Mouse (Mus musculus): Measurements from ENCODE around the gene S100a16.

Gene S100a16

DNA sequence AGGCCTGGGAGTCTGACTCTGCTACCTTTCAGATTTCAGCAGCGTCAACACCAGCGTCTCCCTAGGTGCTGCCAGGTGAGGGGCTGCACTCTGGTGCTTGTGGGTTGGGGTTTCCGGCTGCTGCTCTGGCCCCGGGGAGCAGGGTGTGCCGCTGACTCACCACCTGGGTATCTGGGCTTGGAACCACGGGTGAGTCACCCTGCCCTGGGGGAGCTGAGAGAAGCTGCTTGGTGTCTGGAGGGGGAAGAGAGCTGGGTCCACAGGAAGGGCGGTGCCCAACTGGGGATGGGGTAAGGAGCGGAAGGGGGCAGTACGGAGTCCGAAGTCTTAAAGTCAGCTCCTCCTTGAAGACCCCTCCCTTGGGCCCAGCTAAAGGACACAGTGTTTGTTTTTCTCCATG, 49.9 kb downstream of the S100a16 start:
- DNase-seq, result peak; percentile 26

DNA sequence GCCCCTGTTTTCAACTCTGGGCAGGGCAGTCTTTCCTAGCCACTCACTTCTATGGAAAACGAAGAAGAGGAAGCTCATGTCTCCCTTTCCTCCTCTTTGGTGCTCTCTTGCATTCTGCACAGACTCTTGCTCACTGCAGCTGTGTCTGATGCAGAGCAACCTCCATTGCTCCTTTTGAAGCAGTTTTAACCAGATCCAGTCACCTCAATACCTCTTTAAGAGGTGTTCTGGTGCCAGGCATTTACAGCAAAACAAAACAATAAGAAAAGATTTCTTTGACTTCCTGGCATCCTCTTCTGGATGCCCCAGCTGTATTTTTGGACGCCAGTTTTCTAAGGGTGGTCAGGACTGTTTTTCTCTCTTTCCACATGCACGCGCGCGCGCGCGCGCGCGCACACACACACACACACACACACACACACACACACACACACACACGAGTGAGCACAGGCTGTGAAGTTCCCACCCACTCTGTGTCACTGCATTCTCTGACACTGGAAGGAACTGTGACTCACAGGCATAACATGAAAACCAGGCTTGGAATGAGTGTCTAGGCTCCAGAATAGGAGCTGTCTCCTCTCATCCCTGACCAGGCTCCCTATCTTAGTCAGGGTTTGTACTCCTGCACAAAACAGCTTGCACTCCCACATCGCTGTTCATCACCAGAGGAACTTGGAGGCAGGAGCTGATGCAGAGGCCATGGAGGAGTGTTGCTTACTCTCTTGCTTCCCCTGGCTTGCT, 50.5 kb downstream of the S100a16 start:
- no peak for DNase-seq

DNA sequence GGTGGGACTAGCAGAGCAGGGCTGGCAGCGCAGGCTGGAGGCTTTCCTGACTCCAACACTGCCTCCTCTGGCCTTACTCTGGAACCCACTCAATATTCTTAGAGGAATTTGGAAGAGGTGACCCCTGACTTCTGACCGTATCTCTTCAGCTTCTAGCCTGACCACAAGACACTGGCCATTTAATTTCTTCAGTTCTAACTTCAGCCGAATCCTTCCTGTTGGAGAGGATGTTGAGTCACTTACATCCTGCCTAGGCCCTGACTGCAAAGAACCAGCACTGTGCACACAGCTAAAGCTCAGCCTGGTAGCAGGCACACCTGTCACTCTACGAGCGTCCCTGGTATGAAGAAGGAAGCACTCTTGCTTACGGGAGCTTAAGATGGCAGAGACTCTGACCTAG, 52.3 kb downstream of the S100a16 start:
- no peak for DNase-seq

- no peak for DNase-seq
Measured at GRCm38 (mm10) chr3:90589947-90590346, 52.9 kb downstream of the S100a16 start, which contains the start of gene S100a2. S100a2 (plus strand) TSS chr3:90590247.

Measured in kidney, adult 11 months (tissue).